10 mouse cellular contexts compared by ENCODE assay signal in the genomic region with DNA sequence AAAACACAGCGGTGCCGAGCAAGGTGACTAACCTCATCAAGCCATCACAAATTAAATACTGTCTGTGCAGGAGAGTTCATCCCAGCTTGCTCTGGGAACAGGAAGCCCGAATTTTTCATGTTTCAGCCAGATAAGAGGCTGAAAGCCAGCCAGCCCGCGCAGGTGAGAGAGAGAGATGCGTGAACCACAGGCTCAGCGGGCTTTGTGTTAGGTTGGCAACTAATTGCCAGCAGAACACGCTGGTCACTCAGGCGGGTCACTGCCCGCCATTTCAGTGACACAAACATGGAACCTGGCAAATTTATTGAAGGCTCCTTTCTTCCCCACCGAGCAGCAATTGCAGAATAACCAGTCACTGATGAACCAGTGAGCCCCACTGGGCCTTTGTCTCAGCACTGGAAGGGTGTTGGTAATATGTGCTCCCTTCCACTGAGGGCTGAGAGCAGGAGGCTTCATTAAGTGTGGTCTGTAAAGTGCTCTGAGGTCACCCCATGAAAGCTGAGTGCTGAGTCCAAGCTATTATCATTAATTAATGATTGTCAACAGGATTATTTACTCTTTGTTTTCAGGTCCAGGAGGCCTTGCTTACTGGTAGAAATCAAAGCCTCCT.
DNase-seq lines count a peak whose midpoint lies in the region; ATAC-seq lines count a peak whose summit lies in the region.
"Had no signal": no experiment of that assay in that cellular context is flagged by ENCODE, and none has a peak within 500 bp of the region (broad histone marks: within the 10 kb centered on the region; RNA-seq: fewer than 3 reads in every experiment).

No protein-coding gene starts in this region.

- H3K4me3 ChIP-seq in hindbrain, embryonic 10.5 days, result 0 out of 2 replicates have a peak overlapping the region, but pooled peaks have one; percentile 6
- no peak overlapping the region; the same call in 1 of the 2 replicates for H3K4me3 ChIP-seq in midbrain, embryonic 13.5 days (replicated peaks)
- H3K4me3 ChIP-seq: heart, embryonic 13.5 days had no signal

- no peaks in the 10 kb centered on the region for H3K36me3 ChIP-seq in hindbrain, embryonic 10.5 days
- H3K36me3 ChIP-seq in midbrain, embryonic 13.5 days, result no peaks in the 10 kb centered on the region
- H3K36me3 ChIP-seq: heart, embryonic 13.5 days had no signal

- H3K9me3 ChIP-seq in hindbrain, embryonic 10.5 days, result no peaks in the 10 kb centered on the region
- H3K9me3 ChIP-seq in midbrain, embryonic 13.5 days, result no peaks in the 10 kb centered on the region
- H3K9me3 ChIP-seq: heart, embryonic 13.5 days had no signal

- peak; percentile 66 for ATAC-seq in midbrain, embryonic 13.5 days
- no peak for ATAC-seq in activated CD4-positive, CD25-positive, alpha-beta regulatory T cell, adult 4 months

- peak overlapping the region; percentile 27; the same call in 1 of the 2 replicates for H3K4me2 ChIP-seq in midbrain, embryonic 13.5 days (replicated peaks)
- H3K4me2 ChIP-seq: heart, embryonic 13.5 days had no signal

- no peak overlapping the region for H3K9ac ChIP-seq in midbrain, embryonic 13.5 days (replicated peaks)
- H3K9ac ChIP-seq: heart, embryonic 13.5 days had no signal

- no peaks in the 10 kb centered on the region; the same call in 1 of the 2 replicates for H3K27me3 ChIP-seq in hindbrain, embryonic 10.5 days (ENCODE audit: insufficient read depth, poor library complexity, severe bottlenecking)
- H3K27me3 ChIP-seq in midbrain, embryonic 13.5 days, result no peaks in the 10 kb centered on the region
- H3K27me3 ChIP-seq: heart, embryonic 13.5 days had no signal

- 41% methylated on average over 11 of the region's 11 CpGs for WGBS in hindbrain, embryonic 10.5 days
- whole genome bisulfite sequencing in midbrain, embryonic 13.5 days, result 30% methylated on average over 11 of the region's 11 CpGs

- peak overlapping the region; percentile 80 for H3K27ac ChIP-seq in hindbrain, embryonic 10.5 days
- H3K27ac ChIP-seq in midbrain, embryonic 13.5 days, result peak overlapping the region; percentile 72
- H3K27ac ChIP-seq: heart, embryonic 13.5 days had no signal

- peak; percentile 24 for DNase-seq in Muller cell, postnatal 12 days (ENCODE audit: inconsistent ontology term)
- DNase-seq in embryo, embryonic 10 days (ENCODE audit: low spot score), result peak; percentile 13
- DNase-seq in hindbrain, embryonic 10.5 days (ENCODE audit: low spot score), result no peak
- no peak for DNase-seq in gastrocnemius, adult 8-10 months (ENCODE audit: low spot score in 2 of 2)
- no peak for DNase-seq in thymus, postnatal 4 days
- DNase-seq in spleen, postnatal 4 days (ENCODE audit: low spot score in 2 of 2), result no peak
- DNase-seq: kidney, adult 8-10 months had no signal

- H3K4me1 ChIP-seq in hindbrain, embryonic 10.5 days (replicated peaks), result peaks cover 33% of the 10 kb centered on the region
- H3K4me1 ChIP-seq in midbrain, embryonic 13.5 days (replicated peaks), result peaks cover 23% of the 10 kb centered on the region

Comparison
In these comparisons a context has a peak if more than half of its experiments do, and no peak if none do; other contexts are left out.
1. DNase-seq: peak in Muller cell, postnatal 12 days (single experiment) and embryo, embryonic 10 days (single experiment); none in hindbrain, embryonic 10.5 days (single experiment), gastrocnemius, adult 8-10 months (0 of 2), thymus, postnatal 4 days (single experiment) and spleen, postnatal 4 days (0 of 2).